Mouse (Mus musculus) induced T-regulatory cell, adult 2 months (primary cell): Measurements from ENCODE around the gene Tmem174.

Source experiments
- DNase-seq: peaks from one replicate; pipeline ENCODE4 v3.0.0-alpha.2; 2012; ENCODE audit warnings: low read depth

Tmem174 gene

DNA sequence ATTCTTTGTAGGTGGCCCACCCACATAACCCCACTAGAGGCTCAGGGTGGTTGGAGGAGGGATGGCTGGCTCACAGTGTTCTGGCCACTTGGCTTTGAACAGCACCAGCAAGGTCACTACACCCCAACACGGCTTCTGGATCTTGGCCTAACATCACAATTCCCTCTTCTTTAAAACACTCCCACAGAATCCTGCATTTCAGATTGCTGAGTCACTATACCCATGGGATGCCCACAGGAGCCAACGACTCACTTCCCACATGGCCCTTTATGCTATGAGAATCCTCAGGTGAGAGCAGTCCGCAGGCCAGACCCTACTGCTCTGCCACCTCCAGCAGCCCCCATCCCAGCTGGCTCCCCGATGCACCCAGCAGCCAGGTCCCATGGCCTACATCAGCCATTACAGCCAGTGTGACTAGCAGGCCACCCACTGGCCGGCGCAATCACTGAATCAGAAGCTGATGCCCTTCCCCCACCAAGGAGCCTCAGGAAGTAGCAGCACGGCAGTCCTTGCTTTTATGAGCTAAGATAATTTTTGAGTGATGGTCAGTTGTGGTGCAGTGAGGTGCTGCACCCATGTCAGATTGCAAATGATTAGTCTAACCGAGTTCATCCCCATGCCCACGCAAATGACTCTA lies 4.8 kb downstream of the Tmem174 start:
- DNase-seq, result no peak

DNA sequence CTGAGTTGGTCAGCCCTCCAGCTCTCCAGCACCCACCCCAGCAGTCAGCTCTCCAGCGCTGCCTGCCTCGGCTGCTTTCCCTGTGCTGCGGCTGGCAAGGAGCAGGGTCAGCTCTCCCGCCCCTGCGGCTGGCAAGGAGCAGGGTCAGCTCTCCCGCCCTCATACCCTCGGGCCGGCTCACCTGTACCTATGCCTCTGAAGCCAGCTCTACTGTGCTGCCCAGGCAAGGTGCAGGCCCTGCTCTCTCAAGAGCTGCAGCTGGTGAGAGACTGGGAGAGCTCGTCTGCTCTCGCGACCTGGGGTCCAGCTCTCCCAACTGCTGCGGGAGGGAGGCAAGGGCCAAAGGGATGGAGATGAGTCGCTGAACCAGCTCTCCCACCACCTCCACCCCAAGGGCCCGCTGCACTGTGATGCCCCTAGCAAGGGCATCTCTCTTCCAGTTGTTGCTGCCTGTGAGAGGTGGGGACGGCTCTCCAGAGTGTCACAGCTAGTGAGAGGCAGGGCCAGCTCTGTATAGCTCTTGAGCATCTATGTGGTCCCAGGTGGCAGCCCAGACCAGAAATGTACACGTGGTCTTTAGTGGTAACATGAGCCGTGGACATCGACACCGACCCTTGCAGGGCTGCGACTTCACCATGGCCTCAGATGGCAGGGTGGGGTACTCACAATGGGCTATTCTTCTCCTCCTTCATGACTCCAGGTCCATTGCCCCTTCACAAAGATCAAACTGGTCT lies 5.9 kb downstream of the Tmem174 start:
- no peak for DNase-seq

- DNase-seq, result no peak
Observed at GRCm38 (mm10) chr13:98626736-98627135, 10.5 kb downstream of the Tmem174 start.

- DNase-seq, result no peak
Observed at GRCm38 (mm10) chr13:98624506-98624905, 12.7 kb downstream of the Tmem174 start.

DNA sequence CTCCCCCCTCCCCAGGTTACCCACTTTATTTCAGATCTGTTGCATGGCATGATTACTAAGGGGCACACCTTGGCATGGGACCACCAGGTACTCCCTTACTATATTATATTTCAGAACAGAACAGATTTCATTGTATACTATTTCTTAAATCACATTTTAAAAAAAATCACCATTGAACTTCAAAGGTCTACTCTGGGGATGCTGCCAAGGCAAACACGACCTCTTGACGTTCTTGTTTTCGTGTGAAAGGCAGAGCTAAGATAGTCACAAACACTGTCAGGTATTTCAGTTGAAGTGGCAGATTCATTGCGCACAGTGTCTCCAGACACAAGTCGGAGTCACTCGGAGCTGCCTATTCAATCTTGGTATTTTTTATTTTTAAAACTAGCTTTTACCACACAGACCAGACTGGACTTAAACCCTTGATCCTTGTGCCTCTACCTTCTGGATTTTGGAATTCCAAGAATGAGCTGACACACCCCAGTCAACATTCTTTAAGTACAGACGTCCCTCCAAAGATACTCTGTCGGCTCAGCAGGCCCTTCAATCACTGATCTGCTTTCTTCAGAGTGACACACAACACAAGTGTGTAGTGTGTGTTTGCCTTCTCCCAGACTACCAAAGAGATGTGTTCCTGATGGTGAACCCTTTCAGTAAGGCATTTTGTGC lies 14.2 kb downstream of the Tmem174 start:
- DNase-seq, result no peak

- DNase-seq, result no peak
Observed at GRCm38 (mm10) chr13:98617429-98618067, 19.7 kb downstream of the Tmem174 start.

- no peak for DNase-seq
Observed at GRCm38 (mm10) chr13:98607885-98608477, 29.2 kb downstream of the Tmem174 start.

GRCm38 (mm10) chr13:98603799-98604198 lies 33.4 kb downstream of the Tmem174 start:
- no peak for DNase-seq

DNA sequence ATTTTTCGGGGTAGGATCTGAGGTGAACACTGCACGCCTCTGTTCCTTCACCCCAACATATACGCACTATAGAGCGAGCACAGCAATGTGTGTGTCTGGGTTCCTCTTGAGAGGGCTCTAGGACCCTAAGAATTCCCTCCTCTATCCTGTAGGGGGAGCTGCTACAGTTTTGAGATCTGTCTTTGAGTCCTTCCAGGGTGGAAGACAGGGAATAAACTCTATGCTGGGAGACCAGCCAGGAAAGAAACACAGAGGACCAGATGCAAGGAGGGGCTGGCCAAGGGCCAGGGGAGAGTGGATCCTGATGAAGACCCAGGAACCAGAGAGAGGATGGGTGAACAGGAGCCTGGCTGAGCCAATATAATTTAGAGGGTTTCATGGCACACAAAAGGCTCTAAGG lies 40.5 kb downstream of the Tmem174 start:
- DNase-seq, result peak; percentile 7

GRCm38 (mm10) chr13:98594726-98595141 lies 42.5 kb downstream of the Tmem174 start:
- DNase-seq, result no peak

- DNase-seq, result no peak
Observed at GRCm38 (mm10) chr13:98593938-98594539, 43.2 kb downstream of the Tmem174 start.

- no peak for DNase-seq
Observed at GRCm38 (mm10) chr13:98591406-98591805, 45.8 kb downstream of the Tmem174 start.

GRCm38 (mm10) chr13:98590693-98591389 lies 46.4 kb downstream of the Tmem174 start:
- no peak for DNase-seq

- no peak for DNase-seq
Observed at GRCm38 (mm10) chr13:98589572-98589971, 47.6 kb downstream of the Tmem174 start.

DNA sequence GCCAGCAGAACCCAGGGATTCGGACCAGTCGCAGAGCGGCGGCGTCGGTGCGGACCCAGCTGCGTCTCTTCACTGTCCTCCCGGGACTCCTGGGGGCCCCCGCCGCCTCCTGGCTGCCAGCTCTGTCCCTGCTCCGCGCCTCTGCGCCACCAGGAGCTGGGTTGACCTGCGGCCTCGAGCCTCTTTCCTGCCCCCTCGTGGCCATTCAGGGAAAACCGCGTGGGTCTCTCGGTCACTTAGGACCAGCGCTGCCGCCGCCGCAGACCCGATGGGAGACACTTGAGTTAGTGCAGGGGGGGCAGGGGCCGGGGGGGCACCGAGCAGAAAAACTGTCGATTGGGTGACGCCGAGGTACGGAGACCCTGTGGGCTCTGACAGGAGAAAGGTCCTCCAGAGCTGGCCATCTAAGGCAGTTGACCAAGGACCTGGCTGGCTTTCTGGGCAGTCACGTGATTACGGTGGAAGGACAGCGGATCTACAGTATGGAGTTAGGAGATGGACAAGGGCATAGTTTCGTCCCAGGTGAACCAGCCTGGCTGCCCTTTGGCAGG lies 48.2 kb downstream of the Tmem174 start:
- DNase-seq, result peak; percentile 67

DNA sequence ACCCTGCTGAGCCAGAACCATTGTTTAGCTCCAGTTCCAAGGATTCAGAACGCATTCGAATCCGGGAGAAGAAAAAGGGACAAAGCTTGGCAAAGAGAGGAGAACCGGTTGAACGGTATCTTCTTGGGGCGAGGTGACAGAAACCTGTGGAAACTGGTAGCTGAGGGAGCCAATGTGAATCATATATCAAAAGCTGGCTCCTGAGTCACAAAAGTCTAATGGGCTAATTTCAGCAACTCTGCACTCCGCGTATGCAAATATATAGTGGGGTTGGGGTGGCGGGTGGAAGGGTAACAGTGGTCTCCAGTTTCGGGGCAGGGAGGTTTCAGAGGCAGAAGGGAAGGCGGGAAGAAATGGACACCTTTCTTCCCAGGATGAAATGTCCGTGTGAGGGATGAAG lies 48.7 kb downstream of the Tmem174 start:
- no peak for DNase-seq

- DNase-seq, result no peak
Observed at GRCm38 (mm10) chr13:98587639-98588038, 49.6 kb downstream of the Tmem174 start.

DNA sequence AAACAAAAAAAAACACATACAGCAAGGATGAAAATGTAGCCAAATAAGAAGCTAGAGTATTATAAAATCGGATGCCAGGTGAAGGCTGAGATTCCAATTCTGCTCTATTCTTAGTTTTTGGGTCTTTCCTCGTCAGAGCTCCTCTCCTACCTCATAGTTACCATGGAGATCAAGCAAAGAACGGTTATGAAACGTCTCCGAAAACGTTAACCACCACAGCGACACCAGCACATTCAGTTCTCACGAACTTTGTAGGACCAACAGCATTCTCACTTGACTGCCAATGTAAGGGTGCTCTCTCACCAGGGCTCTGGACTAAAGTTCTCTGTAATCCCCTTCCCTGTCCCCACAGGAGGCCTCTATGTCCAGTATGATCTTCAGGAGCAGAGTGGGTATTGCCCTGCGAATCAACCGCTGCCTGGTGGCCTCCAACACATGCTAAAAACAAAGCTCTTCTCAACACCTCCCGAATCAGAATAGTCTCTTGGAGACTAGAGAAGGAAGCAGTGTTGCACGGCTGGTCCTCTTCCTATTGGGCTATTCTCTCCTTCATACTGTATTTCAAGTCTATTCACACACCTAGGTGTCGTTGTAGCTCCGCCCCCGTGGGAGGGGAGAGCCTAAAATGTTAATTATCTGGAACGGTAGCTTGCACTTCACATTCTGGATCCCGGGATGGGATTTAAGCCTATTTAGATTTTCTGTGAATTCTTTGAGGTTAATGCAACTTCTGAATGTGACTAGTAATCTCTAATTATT lies 50.2 kb downstream of the Tmem174 start:
- no peak for DNase-seq
